In genomic region chr12:25376451-25376850, GRCm38 (mm10) we compare ENCODE assay signal across 16 mouse cellular contexts.
DNase-seq lines count a peak whose midpoint lies in the region; ATAC-seq and TF ChIP-seq lines count a peak whose summit lies in the region.
"Had no signal": no experiment of that assay in that cellular context is flagged by ENCODE, and none has a peak within 500 bp of the region (broad histone marks: within the 10 kb centered on the region; RNA-seq: fewer than 3 reads in every experiment).

No protein-coding gene starts in this region.

- 17% methylated on average over 8 of the region's 8 CpGs for WGBS in midbrain, embryonic 16.5 days
- 31% methylated on average over 8 of the region's 8 CpGs for WGBS in midbrain, embryonic 13.5 days
- WGBS in thymus, adult 2 months: 92% methylated on average over 8 of the region's 8 CpGs

- H3K9ac ChIP-seq in midbrain, embryonic 16.5 days (ENCODE audit: low read depth, low read length): no peak overlapping the region
- H3K9ac ChIP-seq in midbrain, embryonic 13.5 days (replicated peaks): no peak overlapping the region
- H3K9ac ChIP-seq: lung, embryonic 14.5 days had no signal

- H3K9me3 ChIP-seq in midbrain, embryonic 16.5 days (replicated peaks; ENCODE audit: control insufficient read depth, low read length, poor library complexity, severe bottlenecking): no peaks in the 10 kb centered on the region
- no peaks in the 10 kb centered on the region for H3K9me3 ChIP-seq in midbrain, embryonic 13.5 days

- DNase-seq in cerebellum, postnatal 25 days: peak; percentile 17 to 26
- no peak for DNase-seq in cerebellum, adult 11 months
- peak; percentile 25 for DNase-seq in layer of hippocampus, adult 9-10 months (ENCODE audit: low spot score)
- DNase-seq in adrenal gland, postnatal 36 days: no peak
- DNase-seq in thymus, adult 2 months: no peak
- DNase-seq: adrenal gland, adult 2 months; cerebellum, adult 11-12 months; gastrocnemius, adult 2 months; kidney, postnatal 14 days; lung, embryonic 14.5 days; thymus, postnatal 25 days had no signal

- H3K4me1 ChIP-seq in midbrain, embryonic 16.5 days (ENCODE audit: control insufficient read depth, insufficient read depth, low read length): peaks cover 3% of the 10 kb centered on the region; the same call in 1 of the 2 replicates
- H3K4me1 ChIP-seq in midbrain, embryonic 13.5 days (replicated peaks): peaks cover 23% of the 10 kb centered on the region
- H3K4me1 ChIP-seq in thymus, adult 2 months (replicated peaks; ENCODE audit: control insufficient read depth, insufficient read depth, low read length): no peaks in the 10 kb centered on the region

- no peak for TF ChIP-seq POLR2A in thymus, adult 2 months (IDR thresholded peaks at IDR 0.05; ENCODE audit: control insufficient read depth, extremely low read depth, insufficient read depth, low read length, poor library complexity)

- no peak overlapping the region; the same call in 1 of the 2 replicates for H3K4me2 ChIP-seq in midbrain, embryonic 16.5 days (ENCODE audit: low read length)
- H3K4me2 ChIP-seq in midbrain, embryonic 13.5 days (replicated peaks): no peak overlapping the region
- H3K4me2 ChIP-seq: lung, embryonic 14.5 days had no signal

- no peak overlapping the region for H3K27ac ChIP-seq in midbrain, embryonic 16.5 days (ENCODE audit: low read length)
- H3K27ac ChIP-seq in midbrain, embryonic 13.5 days: no peak overlapping the region
- H3K27ac ChIP-seq in thymus, adult 2 months (ENCODE audit: control insufficient read depth, insufficient read depth, low read length): no peak overlapping the region
- H3K27ac ChIP-seq: gastrocnemius, adult 2 months had no signal

- H3K4me3 ChIP-seq in midbrain, embryonic 16.5 days (ENCODE audit: low read depth, low read length): no peak overlapping the region
- no peak overlapping the region for H3K4me3 ChIP-seq in midbrain, embryonic 13.5 days (replicated peaks)
- H3K4me3 ChIP-seq in thymus, adult 2 months (ENCODE audit: control insufficient read depth, insufficient read depth, low read length): no peak overlapping the region
- H3K4me3 ChIP-seq: gastrocnemius, adult 2 months; myocyte had no signal

- ATAC-seq in midbrain, embryonic 16.5 days: 0 out of 2 replicates have a peak, but pooled peaks have one; percentile 14
- no peak for ATAC-seq in midbrain, embryonic 13.5 days
- no peak for ATAC-seq in erythroid progenitor cell, adult 5-6 weeks (replicated peaks; ENCODE audit: low FRiP score, poor library complexity, severe bottlenecking)
- ATAC-seq: intestine, postnatal 0 days had no signal

- no peak for TF ChIP-seq CTCF in thymus, adult 2 months (IDR thresholded peaks at IDR 0.05; ENCODE audit: borderline replicate concordance, control insufficient read depth, extremely low read depth, insufficient read depth, low read length, poor library complexity)

- H3K27me3 ChIP-seq in midbrain, embryonic 16.5 days (ENCODE audit: control insufficient read depth, insufficient read depth, low read depth, low read length): no peaks in the 10 kb centered on the region
- H3K27me3 ChIP-seq in midbrain, embryonic 13.5 days: no peaks in the 10 kb centered on the region
- no peaks in the 10 kb centered on the region for H3K27me3 ChIP-seq in thymus, adult 2 months (ENCODE audit: control insufficient read depth, insufficient read depth, low read length)

- H3K36me3 ChIP-seq in midbrain, embryonic 16.5 days (ENCODE audit: control insufficient read depth, insufficient read depth, low read length): no peaks in the 10 kb centered on the region
- no peaks in the 10 kb centered on the region for H3K36me3 ChIP-seq in midbrain, embryonic 13.5 days
- H3K36me3 ChIP-seq in thymus, adult 2 months (ENCODE audit: control insufficient read depth, insufficient read depth, low read length): no peaks in the 10 kb centered on the region

Comparison
In these comparisons a context has a peak if more than half of its experiments do, and no peak if none do; other contexts are left out.
1. DNase-seq: peak in cerebellum, postnatal 25 days (2 of 2) and layer of hippocampus, adult 9-10 months (single experiment); none in cerebellum, adult 11 months (single experiment), adrenal gland, postnatal 36 days (0 of 2) and thymus, adult 2 months (single experiment).